Mouse (Mus musculus): ENCODE measurements around the gene Slc17a7.

Gene Slc17a7

DNA sequence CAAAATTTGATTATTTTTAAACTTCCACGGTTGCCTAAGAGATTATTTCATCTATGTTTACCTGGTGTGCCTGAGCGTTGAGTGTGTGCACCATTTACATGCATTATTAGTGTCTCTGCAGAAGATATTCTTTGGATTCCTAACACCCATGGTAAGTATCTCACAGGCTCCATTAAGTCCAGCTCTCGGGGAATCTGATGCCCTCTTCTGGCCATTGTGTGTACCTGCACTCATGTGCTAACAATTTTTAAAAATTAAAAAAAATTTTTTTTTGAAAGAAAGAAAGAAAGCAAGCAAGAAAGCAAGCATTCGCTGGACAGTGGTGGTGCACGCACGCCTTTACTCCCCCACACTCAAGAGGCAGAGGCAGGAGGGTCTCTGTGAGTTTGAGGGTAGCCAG lies 44.5 kb downstream of the Slc17a7 start:
- DNase-seq, result no peak

DNA sequence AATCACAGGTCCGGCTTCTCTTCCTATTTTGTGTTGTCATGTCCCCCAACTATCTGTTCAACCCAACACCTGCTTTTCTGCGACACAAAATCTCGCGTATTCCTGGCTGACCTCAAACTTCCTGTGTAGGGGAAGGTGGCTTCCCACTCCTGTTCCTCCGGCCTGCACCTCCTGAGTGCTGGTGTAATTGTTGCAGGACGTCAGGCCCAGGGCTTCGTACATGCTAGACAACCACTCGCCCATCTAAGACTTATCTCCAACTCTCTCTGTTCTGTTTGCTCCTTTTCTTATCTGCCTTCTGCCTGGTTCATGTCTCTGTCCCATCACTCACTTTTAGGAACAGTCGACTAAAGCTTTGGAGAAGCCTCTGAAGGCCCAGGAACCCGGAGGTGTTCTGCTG lies 47.3 kb downstream of the Slc17a7 start:
- no peak for DNase-seq

DNA sequence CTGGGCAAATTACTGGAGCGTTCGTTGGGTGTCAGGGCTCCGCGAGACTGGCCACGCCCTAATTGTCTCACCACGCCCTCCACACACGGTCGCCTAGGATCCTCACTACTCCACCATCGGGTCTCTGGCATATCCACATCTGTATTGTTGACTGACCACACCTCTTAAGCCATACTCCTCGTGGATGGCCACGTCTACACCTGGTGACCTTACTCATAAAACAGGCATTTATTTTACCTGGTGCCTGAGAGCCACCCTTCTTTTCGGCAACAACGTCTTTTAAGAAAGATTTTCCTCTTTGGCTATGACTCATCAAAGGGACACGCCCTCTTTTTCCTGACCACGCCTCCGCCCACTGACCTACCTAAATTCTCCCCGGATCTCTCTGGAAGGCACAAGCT lies 48.1 kb downstream of the Slc17a7 start, which contains the start of gene Dkkl1:
TSS of gene Dkkl1 (minus strand) at position 297 of the 401 bp plus-strand sequence.
- no peak for DNase-seq

DNA sequence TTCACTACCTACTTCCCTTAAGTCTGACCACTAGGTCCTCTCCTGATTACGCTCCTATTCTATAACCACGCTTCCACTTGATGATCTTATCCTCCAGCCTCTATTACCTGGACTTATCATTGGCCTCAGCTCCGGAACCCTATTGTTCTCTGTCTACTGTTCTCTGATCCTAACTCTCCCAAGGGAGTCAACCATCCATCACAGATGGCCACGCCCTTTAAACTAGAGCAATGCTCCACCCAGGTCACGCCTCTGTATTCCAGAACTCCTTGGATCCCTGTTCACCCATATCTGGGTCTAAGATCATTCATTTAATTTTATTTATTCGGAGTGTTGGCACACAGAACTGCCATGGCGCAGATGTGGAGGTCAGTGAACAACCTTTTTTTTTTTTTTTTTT lies 48.6 kb downstream of the Slc17a7 start:
- DNase-seq, result no peak

DNA sequence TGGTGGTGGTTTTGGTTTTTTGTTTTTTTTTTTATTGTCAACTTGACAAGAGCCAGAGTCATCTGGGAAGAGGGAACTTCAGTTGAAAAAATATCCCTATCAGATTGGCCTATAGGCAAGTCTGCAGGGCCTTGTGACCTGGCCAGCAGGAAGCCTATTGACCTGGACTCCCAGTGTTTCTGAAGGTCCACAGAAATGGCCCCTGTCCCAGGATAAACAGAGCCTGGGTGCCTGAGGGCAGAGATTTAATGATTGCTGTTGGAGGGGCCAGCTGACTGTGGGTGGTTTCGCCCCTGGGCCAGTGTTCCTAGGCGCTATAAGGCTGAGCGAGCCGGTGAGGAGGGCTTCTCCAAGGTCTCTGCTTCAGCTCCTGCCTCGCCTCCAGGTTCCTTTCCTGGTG lies 50.0 kb downstream of the Slc17a7 start:
- no peak for DNase-seq

DNA sequence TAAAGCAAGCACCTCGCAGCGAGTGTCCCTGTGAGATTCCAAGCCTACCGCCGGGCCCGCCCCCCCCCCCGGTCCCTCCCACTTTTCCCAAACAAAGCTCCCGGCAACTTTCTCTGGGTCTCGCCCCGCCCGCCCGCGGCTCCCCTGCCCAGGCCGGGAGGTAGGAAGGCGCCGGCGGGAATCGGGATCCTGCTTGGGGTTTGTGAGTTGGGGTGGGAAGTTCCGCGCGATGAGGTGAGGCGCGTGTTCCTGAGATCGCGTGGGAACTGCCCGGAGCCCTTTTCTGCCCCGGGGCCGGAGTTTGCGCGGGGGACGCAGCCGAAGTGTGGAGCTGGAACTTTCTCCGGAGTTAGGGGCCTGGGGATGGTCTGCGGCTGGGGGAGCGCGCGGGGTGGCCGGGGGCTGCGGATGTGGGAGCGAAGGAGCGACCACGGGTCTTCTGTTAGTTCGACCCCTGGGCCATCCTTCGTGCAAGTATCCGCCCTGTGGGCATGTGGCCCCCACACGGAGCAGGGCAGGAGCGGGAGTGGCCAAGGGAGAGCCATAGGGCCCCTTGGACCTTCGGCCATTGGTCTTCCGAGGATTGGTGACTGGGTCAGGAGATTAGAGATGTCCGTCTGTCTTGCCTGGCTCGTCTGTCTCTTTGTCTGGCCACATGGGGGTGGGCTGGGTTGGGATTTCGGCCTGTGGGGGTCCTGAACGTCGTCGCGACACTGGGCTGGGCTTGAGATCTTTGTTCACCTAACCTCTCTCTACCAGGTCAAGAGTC lies 52.1 kb downstream of the Slc17a7 start, which contains the start of gene Tead2:
TSS of gene Tead2 (plus strand) at position 81 of the 769 bp plus-strand sequence.
- DNase-seq, result no peak

DNA sequence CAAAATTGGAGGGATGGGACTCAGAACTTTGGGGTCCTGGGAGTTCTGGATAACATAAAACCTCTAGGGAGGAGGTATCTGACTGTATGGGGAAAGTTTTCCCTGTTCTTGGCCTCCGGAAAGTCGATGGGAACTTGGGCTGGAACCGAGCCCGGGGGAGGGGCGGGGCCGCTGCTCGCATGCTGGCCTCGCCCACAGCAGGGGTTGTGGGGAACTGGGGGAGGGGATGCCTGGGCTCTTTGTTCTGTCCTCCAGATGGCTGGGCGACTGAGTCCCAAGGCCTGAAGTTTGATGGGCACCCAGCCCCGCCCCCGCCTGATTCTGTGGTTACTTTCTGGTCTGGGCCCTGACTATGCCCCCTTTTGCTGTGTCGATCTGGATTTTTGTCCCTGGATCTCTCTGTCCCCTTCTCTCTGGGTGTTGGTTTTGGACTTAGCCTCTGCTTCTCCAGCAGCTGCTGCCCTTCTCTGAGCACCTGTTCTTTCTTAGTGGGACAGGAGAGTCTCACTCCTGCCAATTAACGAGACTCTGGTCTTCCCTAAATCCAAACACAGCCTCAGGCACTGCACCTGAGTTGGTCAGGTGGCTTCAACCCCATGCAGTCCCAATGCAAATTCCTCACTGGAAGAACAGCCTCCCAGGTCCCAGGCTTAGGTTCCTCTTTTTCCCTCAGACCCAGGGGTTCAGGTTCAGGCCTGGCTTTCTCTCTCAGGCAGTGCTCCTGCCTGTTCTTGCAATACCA lies 52.9 kb downstream of the Slc17a7 start:
- no peak for DNase-seq

DNA sequence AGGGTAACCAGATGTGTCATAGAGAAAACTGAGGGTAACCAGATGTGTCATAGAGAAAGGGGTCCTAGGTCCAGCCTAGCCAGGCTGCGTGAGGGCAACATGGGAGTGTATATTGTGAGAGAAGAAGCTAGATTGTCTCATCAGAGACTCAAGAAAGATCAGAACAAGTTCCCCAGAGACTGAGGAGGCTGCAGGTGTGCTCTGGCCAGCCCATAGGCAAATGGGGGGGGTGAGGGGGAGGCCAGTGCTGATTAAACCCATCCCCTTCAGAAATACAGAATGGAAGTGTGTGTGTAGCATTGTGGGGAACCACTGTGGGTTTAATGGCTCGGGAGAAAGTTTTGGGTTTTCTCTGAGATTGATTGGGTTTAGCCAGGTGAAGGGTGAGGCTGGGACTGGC lies 57.9 kb downstream of the Slc17a7 start:
- DNase-seq, result no peak

DNA sequence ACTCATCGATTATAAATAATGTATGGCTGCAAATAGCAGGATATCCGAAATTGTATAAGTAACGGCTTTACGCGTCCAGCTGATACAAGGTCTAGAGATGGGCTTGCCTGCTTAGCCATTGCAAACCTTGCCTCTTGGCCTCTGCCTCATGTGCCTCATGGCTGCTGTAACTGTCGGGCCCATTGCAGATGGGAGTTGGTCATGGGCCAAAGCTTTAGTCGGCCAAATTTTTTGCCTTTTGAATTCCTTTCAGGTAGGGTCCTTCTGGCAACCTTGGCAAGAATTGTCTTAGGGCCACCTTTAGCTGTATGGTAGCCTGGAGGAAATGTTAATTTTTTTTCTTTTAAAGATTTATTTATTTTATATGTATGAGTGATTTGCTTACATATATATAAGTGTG lies 61.1 kb downstream of the Slc17a7 start:
- DNase-seq, result no peak

Measured in right cerebral cortex, postnatal 14 days (tissue).